Mouse (Mus musculus) liver, embryonic 16.5 days (tissue): ENCODE results near the gene Man2a2. TPM values are rescaled to one million over a fixed set of nuclear protein-coding genes. Genes with fewer than 3 reads are reported as not detected.

ENCODE experiments used
- ATAC-seq: fragments of 200-750 bp; cut with Nextera tagmentation; 2 replicates; pipeline ENCODE4 v1.8.0; 2017; ENCODE audit warnings: low read depth, mild to moderate bottlenecking, moderate number of reproducible peaks, moderate library complexity
- H3K27ac ChIP-seq: fragments of 300-500 bp; sonication (generic); 2 replicates; pipeline ENCODE4 v1.5.1; 2014; ENCODE audit warnings: mild to moderate bottlenecking, low read length
- H3K27me3 ChIP-seq: fragments of 300-500 bp; sonication (generic); 2 replicates; pipeline ENCODE4 v1.6.1; 2014; ENCODE audit warnings: low read depth, low read length, mixed read lengths; ENCODE audit not compliant: control insufficient read depth, insufficient read depth
- H3K36me3 ChIP-seq: fragments of 300-500 bp; sonication (generic); 2 replicates; pipeline ENCODE4 v1.6.1; 2014; ENCODE audit warnings: mild to moderate bottlenecking; ENCODE audit not compliant: control insufficient read depth, insufficient read depth
- H3K4me1 ChIP-seq: fragments of 300-500 bp; sonication (generic); 2 replicates; pipeline ENCODE4 v1.6.1; 2014; ENCODE audit warnings: low read depth, low read length, mixed read lengths; ENCODE audit not compliant: control insufficient read depth
- H3K4me2 ChIP-seq: fragments of 300-500 bp; sonication (generic); 2 replicates; pipeline ENCODE4 v1.6.1; 2014; ENCODE audit warnings: low read depth, low read length, mixed read lengths
- H3K4me3 ChIP-seq: fragments of 300-500 bp; sonication (generic); 2 replicates; pipeline ENCODE4 v1.5.1; 2014; ENCODE audit warnings: low read depth, mild to moderate bottlenecking, low read length
- H3K9ac ChIP-seq: fragments of 300-500 bp; sonication (generic); 2 replicates; pipeline ENCODE4 v1.6.1; 2014; ENCODE audit warnings: low read depth, low read length
- H3K9me3 ChIP-seq: fragments of 300-500 bp; sonication (generic); replicated peaks from 2 replicates; pipeline ENCODE4 v1.6.1; 2016; ENCODE audit warnings: low read length; ENCODE audit not compliant: control insufficient read depth
- WGBS: fragments of 180-500 bp; shearing (Covaris S2); extraction: QIAGEN DNeasy Blood & Tissue Kit; methylation state at CpG from one replicate; pipeline ENCODE4 v1.1.7; 2014; ENCODE audit not compliant: insufficient replicate concordance; 5-methylcytosine and 5-hydroxymethylcytosine counted together
- polyA plus RNA-seq: library from polyadenylated mRNA; unstranded; fragments of >200 nt; fragmentation: Nextera tagmentation; extraction: Ambion mirVana; gene quantifications from 2 replicates; pipeline ENCODE4 v1.2.1, GENCODE M21; 2015

Man2a2 gene
- polyA plus RNA-seq, 1 experiment from 2014 or later: 3.1 TPM

DNA sequence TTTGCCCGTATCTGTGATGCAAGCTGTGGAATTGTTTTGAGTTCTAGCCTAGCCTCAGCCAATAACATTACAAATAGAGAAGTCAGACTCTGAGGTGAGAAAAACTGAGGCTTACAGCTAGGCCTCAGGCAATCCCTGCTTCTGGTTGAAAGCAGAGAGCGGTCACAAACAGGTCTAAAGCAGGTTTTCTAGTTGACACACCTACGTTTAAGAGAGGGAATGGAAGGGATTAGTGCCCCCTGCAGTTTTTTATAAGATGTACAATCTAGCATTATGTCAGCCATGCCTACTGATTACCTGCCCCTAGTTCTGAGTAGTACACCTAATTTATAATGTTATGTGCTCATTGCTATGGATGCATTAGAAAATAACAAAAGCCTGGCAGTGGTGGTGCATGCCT lies 63.4 kb downstream of the Man2a2 start:
- Histone ChIP-seq H3K4me3 (no peak overlapping the region), H3K4me1 (no peaks in the 10 kb centered on the region), H3K9ac (no peak overlapping the region), H3K27ac (no peak overlapping the region), H3K9me3 (no peaks in the 10 kb centered on the region), H3K4me2 (no peak overlapping the region), H3K27me3 (no peaks in the 10 kb centered on the region; the same call in 1 of the 2 replicates), H3K36me3 (peaks cover 97% of the 10 kb centered on the region)
- ATAC-seq: no peak
- WGBS: 87% methylated on average over 3 of the region's 3 CpGs

DNA sequence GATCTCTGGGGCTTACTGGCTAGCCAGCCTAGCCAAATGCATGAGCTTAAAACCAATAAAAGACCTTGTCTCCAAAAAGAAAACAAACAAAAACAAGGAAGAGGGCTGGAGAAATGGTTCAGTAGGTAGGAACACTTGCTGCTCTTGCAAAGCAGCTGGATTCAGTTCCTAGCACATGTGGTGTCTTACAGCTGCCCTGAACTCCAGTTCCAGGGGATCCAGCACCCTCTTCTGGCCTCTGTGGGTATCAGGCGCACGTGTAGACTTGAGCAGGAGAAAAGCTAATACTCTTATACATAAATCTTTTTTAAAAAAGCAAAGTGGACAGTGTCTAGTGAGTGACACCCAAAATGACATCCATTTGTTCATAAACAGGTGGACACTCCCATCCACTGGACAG lies 69.7 kb downstream of the Man2a2 start:
- no peak overlapping the region for H3K27ac ChIP-seq
- ATAC-seq: no peak
- WGBS: 81% methylated on average over 2 of the region's 2 CpGs
- no peaks in the 10 kb centered on the region for H3K9me3 ChIP-seq
- H3K4me2 ChIP-seq: no peak overlapping the region
- peaks cover 18% of the 10 kb centered on the region for H3K4me1 ChIP-seq
- H3K9ac ChIP-seq: no peak overlapping the region
- peaks cover 80% of the 10 kb centered on the region for H3K36me3 ChIP-seq
- no peak overlapping the region for H3K4me3 ChIP-seq
- H3K27me3 ChIP-seq: no peaks in the 10 kb centered on the region; the same call in 1 of the 2 replicates

DNA sequence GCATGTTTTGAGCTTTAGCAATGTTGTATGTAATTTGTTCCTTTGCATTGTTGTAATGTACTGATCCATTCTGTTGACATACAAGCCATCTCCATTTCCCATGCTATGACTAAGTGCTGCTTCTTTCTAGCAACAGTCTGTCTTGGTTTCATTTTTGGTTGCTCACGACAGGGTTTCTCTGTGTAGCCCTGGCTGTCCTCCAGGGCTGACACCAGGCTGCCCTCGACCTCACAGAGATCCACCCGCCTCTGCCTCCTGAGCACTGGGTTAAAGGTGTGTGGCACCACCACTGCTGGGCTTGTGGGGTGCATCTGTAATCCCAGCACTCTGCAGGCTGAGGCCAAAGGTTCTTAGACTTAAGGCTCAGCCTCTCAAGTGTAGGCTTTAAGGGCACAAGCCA lies 71.6 kb downstream of the Man2a2 start:
- no peak for ATAC-seq
- peaks cover 63% of the 10 kb centered on the region for H3K36me3 ChIP-seq
- no peaks in the 10 kb centered on the region for H3K27me3 ChIP-seq
- H3K4me3 ChIP-seq: no peak overlapping the region
- peaks cover 26% of the 10 kb centered on the region for H3K4me1 ChIP-seq
- no peak overlapping the region for H3K9ac ChIP-seq
- H3K4me2 ChIP-seq: no peak overlapping the region
- H3K9me3 ChIP-seq: no peaks in the 10 kb centered on the region
- WGBS: 85% methylated on average over 3 of the region's 3 CpGs
- no peak overlapping the region for H3K27ac ChIP-seq

Other genes with a start within 250 kb of the Man2a2 start
- 13.4 and 14.4 TPM in 2 replicates for gene Sema4b, start 184.5 kb downstream of the Man2a2 start, polyA plus RNA-seq
- gene Cib1, start 138.6 kb downstream of the Man2a2 start, polyA plus RNA-seq: 76.4 and 77.0 TPM in 2 replicates
- 1.5 and 1.7 TPM in 2 replicates for gene Gdpgp1, start 138.5 kb downstream of the Man2a2 start, polyA plus RNA-seq
- 0.16 and 0.42 TPM in 2 replicates for gene Ttll13, start 125.0 kb downstream of the Man2a2 start, polyA plus RNA-seq
- gene Ngrn, start 110.2 kb downstream of the Man2a2 start, polyA plus RNA-seq: 26.3 and 27.7 TPM in 2 replicates
- gene Vps33b, start 101.7 kb downstream of the Man2a2 start, polyA plus RNA-seq: 4.3 and 5.0 TPM in 2 replicates
- gene Prc1, start 76.9 kb downstream of the Man2a2 start, polyA plus RNA-seq: 125 and 133 TPM in 2 replicates
- 2.3 and 2.6 TPM in 2 replicates for gene Rccd1, start 46.9 kb downstream of the Man2a2 start, polyA plus RNA-seq
- gene Unc45a, start 30.4 kb downstream of the Man2a2 start, polyA plus RNA-seq: 9.0 and 9.3 TPM in 2 replicates
- gene Hddc3, start 28.3 kb downstream of the Man2a2 start, polyA plus RNA-seq: 3.1 and 3.5 TPM in 2 replicates
- gene Fes, start 16.6 kb upstream of the Man2a2 start, polyA plus RNA-seq: 16.5 and 18.2 TPM in 2 replicates
- gene Furin, start 34.1 kb upstream of the Man2a2 start, polyA plus RNA-seq: 5.6 and 6.2 TPM in 2 replicates
- gene Blm, start 163.7 kb upstream of the Man2a2 start, polyA plus RNA-seq: 24.2 and 25.9 TPM in 2 replicates